Mouse (Mus musculus): ENCODE data around the gene Sds. TPM values are rescaled to one million over a fixed set of nuclear protein-coding genes. Genes with fewer than 3 reads are reported as not detected.

Gene Sds
- total RNA-seq (2021) (under 1 TPM in 1 of 2 experiments, not detected in 1; 0.55 TPM), polyA plus RNA-seq (2012; rRNA removed) (1.2 TPM in 1 of 2 replicates, not detected in the other)
- long read RNA-seq, result 0 reads

DNA sequence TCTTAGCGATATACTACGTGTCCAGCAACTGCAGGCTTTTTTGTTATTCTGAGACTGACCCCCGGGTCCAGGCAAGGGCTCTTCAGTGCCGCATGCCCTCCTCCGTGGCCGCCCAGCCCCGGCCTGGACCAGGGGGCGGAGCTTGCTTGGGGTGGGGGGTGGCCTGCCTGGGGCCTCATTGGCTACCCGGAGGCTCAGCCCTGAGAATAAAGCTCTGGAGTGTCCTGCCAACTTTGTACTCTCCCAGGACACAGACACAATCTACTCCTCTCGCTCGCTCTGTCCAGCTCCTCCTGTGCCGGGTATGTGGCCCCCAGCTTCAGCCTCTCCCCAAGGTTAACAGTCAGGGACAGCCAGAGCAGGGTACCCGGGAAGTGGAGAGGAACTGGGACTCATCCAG is at the start of gene Sds:
Gene Sds, plus strand, starts transcription at position 231 of the 400 bp plus-strand sequence.
- no peak for DNase-seq

DNA sequence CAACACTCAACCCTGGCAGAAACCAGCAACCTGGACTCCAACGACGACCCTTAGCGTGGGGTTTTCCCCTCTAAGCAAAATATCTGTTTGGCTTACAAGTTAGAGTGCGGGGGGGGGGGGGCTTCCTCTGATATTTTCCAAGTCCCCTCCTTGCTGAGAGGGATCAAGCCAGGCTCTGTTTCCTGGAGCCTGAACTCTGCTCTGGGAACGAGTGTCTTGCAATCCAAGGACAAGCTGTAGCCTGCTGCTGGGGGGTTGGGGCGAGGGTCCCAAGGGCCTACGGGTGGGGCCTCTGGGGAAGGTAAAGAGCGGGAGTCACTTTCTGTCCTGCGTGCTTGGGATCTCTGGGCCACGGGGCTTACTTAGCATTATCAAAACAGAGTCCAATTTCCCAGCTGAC is 49.8 kb upstream of the Sds start:
- DNase-seq, result no peak

DNA sequence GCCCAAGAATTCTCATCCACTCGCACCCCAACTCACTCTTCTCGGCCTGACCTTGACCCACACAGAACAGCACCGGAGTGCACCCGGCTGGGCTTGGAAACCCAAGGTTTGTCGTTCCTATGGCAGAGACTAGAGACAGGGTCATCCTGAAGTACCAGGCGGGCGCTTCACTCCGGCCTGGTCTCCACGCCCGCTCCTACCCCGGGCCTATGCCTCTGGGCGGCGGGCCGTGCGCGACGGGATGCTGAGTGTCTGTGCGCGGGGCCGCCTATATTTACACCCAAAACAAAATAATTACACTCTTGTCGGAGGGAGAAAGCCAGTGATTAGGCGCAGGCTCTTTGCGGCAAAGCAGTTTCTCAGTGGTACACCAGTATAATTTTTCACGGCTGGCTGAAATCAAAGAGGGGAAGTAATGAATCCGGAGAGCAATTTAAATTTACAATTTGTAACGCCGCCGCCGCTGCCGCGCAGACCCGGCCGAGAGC is 48.8 kb upstream of the Sds start:
- DNase-seq, result no peak

DNA sequence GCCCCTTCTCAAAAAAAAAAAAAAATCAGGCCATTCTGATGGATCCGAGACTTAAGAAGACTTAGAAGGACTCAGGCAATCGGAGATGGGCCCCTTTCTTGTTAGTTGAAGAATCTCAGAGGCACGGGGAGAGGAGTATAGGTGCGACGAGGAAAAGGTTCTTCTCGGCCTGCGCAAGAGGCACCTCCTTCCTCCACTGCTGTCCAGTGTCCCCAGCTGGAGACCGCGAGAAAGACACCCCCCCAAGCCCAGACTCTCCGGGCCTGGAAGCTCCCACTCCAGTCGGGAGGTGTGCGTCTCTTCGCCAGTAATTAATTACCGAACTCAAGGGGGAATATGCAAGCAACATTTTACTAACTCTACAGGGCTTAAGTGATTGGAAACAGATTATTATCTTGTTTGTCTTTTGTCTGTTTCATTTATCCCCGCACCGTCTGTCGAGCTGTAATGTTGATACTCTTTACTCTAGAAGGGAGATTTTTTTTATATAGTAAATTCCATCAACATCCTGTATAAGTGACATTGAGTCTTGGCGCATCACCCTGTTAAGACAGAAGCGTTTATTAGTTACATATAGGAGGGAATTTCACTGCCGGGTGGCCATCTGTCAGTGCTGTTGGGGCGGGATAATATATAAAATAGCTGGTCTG is 48.0 kb upstream of the Sds start:
- DNase-seq, result no peak

DNA sequence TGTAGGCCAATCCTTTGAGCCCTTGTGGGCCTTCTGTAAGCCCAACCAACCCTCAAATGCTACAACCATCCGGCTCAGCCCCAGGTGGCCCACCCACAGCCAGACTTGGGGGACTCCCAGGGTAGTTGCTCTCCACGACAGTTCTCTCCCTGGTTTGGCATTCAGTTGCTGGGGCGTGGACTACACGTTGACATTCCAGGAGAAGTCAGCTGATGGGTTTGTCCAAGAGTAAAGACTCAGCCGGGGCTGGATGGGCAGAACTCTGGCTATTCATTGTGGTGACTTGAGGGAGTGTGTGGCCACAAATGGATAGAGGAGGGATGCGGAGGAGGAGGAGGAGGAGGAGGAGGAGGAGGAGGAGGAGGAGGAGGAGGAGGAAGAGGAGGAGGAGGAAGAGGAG is 47.3 kb upstream of the Sds start:
- no peak for DNase-seq

DNA sequence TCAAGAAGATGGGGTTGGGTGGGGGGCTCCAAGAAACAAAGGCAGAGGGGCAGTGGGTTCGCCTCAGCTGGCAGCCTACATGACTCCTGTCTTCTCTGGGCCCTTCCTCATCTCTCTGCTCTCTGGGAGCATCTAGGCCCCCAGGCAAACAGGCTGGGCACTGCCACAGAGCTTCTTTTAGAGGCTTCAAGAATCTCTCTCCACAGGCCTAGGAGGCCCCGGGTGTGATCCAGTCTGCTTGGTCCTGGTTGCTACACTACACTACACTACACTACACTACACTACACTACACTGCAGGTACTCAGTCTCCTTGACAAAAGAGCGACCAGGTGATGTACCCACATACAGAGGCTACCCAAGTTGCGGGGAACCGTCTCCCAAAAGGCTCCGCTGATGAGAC is 46.6 kb upstream of the Sds start:
- DNase-seq, result no peak

DNA sequence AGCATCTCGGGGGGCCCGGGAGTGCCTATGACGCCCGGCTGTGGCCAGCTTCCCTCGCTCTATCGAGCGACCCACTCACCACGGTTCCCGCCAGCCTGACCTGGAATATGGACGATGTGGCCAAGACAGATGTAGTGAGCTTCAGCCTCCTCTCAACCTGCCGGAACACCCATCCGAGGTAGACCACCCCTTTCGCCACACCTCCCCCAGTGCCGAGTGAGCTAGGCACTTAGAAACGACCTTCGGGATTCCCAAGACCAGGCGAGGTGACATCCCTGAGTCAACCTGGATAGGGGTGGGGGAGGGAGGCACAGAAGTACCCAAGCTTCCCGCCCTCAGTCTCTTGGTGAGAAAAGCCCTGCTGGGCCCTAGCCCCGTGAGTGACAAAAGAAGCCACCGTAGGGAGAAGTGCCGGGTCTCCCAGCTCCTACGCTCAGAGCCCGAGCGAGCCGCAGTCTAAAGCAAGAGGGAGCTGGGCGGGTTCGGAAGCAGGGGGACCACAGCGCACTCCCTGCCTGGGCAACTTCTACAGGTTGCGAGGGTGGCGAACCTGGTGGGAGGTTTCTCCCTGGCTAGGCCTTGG is 45.2 kb upstream of the Sds start:
- DNase-seq, result no peak

DNA sequence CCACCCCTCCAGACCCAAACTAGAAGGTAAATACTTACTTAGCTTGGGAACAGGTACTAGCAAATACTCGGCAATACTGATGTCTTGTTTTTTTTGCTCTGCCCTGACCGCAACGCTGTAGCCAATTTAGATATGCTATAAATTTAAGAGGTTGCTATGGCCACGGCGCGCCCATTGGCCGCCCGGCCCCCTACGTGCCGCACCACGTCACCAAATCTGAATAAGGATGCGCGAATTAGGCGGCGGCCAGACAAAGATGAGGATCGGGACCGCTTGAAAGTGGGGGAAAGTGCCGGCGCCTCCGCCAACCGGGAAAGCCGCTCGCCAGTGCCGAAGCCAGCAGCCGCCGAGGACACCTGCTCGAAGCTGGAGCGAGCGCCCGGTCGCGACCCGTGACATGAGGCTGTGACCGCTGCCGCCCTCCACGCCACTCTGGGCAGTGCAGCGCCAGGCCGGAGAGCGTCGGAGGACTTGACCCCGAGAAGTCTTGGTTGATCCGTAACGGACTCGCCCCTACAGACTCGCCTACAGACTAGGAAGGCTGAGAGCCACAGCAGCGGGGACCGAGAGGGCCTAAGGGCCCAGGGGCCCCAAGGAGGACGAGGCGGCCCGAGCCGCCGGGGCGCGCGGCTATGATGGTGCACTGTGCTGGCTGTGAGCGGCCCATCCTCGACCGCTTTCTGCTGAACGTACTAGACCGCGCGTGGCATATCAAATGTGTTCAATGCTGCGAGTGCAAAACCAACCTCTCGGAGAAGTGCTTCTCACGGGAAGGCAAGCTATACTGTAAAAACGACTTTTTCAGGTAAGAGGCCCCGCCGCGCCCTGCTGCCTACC is 44.5 kb upstream of the Sds start, which contains the start of gene Lhx5:
Gene Lhx5, plus strand, starts transcription at position 51 of the 837 bp plus-strand sequence.
- DNase-seq, result no peak

DNA sequence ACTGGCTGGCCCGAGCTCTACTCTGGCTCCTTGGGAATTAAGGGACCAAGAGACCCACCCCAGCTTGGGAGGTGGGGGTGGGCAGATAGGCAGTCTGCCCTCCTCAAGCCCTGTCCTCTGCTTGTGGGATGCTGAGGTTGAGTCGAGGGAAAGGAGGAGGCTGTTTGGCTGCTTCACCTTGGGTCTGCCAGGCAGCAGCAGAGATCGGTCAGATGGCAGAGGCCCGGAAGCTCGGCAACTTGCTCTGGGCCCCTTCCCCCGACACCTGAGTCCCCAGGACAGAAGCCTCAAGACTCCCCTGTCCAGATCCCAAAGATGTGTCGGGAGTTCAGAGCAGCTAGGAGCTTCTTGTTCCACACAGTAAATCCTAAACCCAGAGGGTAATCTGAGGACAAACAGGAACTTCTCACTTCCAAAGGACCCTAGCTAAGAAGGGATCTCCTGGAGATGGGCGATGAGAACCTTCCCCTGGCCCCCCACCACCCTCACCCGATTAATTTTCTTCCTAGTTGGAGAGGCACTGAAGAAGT is 43.8 kb upstream of the Sds start:
- DNase-seq, result no peak

DNA sequence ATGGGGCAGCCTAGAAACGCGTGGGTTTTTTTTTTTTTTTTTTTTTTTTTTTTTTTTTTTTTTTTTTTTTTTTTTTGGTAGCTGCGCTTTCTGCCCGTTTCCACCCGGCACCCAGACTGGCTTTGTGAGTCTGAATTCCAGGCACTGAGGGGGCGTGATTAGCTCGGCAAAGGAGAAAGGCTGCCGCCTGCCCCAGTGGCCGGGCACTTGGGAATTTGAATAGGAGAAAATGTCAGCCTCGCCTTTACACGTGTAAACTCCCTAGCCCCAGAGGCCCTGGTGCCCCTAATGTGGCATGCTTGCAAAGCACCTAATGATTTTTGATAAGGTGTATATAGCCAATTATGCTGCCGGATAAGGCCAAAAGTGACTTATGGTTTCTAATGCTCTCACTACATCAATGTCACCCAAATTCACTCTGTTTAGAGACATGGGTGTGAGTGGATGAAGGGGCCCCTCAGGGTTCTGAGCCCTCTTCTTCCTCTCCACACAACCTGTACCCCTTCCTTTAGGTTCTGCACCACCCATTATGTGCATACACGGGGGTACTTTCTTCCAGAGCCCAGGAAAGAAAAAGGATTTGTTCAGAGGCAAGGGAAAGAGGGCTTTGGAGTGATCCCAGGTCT is 43.1 kb upstream of the Sds start:
- DNase-seq, result no peak

DNA sequence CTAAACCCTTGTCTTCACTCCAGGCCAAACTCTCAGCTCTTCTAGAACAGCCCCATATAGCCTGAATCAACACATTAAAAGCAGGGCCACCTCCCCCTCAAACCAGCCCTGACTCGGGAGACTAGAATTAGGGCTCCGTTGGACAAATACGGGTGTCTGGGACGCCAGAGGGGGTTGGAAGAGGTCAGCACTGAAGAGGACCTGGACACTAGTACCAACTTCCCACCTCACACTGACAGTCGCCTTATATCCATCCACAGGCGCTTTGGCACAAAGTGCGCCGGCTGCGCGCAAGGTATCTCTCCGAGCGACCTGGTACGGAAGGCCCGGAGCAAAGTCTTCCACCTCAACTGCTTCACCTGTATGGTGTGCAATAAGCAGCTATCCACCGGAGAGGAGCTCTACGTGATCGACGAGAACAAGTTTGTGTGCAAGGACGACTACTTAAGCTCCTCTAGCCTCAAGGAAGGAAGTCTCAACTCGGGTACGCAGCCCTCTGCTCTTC is 42.0 kb upstream of the Sds start:
- no peak for DNase-seq

DNA sequence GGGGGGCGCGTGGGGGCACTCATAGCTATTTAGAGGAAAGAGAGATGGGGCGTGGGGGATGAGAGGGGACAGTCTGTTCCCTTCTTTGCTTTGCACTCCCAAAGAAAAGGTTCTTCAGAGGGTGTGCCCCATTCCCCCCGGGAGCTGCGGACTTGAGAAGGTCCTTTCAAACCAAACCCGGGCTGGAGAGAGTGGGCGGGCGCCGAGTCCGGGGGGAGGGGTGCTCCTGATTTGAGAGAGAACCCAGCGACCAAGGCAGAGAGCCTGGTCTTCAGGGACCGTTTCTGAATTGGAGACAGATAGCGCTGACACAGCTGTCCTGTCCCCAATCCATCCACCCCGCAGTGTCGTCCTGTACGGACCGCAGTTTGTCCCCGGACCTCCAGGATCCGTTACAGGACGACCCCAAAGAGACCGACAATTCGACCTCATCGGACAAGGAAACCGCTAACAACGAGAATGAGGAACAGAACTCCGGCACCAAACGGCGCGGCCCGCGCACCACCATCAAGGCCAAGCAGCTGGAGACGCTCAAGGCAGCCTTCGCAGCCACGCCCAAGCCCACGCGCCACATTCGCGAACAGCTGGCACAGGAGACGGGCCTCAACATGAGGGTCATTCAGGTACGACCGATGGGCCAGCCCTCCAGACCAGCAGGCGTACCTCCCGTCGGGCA is 41.2 kb upstream of the Sds start:
- no peak for DNase-seq

DNA sequence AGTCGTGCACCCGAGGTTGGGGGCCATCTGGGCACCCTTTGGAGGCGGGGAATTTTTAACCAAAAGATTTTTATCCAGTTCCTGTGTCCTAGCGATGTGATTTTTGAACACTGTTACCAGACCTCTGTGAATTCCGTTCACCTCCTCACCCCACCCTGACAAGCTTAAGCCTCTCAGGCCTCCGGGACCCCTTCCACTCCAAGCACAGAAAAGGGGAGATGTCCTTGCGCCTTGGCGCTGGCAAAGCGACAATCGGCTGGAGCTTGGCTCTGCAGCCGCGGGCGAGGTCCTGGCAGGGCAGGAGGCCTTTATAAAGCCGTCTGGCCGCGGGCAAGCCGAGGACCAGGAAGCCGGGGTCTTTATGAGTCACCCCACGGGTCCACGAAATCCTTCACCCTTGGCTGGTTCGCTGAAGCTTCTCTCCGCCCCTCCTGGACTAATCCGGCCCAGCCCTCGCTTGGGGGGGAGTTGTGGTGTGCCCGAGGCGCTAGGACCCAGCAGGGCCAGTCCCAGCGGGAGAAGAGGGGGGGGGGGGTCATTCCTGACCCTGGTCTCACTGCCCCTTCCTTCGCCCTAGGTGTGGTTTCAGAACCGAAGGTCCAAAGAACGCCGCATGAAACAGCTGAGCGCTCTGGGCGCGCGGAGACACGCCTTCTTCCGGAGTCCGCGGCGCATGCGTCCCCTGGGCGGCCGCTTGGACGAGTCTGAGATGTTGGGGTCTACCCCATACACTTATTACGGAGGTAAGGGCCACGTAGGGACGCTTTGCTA is 40.4 kb upstream of the Sds start:
- DNase-seq, result peak; percentile 21

DNA sequence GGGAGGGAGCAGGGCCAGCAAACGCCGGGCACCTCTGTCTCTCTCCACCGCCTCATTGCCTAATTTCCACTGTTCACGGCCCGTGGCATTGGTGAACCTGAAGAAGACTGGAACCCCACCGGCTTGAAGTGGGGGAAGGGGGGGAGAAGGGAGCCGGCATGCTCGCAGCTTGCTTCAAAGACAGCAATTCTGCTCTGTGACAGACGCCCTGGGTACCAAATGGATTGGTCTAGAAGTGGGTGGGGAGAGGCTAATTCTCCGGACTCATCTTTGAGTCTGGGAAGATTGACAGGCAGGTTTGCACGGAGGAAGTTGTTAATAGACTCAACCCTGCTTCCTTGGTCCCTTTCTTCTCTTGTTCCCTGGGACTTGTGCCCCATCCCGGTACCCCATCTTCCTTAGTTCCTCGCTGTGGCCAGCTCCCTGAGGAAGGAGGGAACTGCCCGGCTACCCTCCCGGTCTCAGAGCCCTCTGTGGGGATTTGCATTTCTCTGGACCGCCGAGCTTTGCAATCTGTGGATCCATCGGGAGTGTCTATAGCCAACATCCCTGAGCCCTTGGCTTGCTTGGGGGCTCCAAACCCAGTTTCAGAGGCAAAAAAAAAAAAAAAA is 39.3 kb upstream of the Sds start:
- no peak for DNase-seq

DNA sequence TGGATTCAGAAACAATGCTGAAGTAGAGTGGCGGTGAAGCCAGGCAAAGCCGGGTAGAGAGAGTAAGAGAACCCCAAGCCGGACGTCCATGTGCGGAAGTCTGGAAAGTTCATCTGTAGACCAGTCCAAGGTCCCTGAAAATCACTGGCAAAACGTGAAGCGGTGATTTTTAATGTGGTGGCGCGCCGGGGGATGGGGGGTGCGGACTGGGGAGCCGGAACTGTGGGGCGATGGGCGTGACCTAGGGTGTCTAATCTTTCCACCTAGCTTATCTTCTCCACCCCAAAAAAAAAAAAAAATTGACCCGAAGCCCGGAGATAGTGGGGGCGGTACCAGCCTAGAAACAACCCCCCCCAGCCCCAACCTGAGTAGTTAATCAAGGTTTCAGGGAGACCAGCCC is 38.8 kb upstream of the Sds start:
- no peak for DNase-seq

DNA sequence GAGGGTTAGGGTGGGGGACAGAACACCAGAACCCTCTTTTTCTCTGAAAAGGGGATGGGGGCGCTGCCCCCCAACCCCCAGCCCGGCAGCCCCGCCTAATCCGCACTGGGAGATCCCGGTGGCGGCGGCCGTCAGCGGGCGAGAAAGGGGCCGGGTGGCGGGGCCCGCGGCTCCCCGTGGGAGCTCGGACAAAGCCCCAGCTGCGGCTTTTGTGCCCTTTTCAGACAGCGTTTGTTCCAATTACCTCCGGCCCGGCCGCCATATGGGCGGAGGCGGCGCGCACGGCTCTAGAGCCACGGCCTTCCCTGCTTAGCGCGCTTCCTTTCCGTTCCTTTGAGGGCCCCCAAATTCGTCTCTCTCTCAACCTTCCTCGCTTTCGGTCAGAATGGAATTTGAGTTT is 38.3 kb upstream of the Sds start:
- no peak for DNase-seq

DNA sequence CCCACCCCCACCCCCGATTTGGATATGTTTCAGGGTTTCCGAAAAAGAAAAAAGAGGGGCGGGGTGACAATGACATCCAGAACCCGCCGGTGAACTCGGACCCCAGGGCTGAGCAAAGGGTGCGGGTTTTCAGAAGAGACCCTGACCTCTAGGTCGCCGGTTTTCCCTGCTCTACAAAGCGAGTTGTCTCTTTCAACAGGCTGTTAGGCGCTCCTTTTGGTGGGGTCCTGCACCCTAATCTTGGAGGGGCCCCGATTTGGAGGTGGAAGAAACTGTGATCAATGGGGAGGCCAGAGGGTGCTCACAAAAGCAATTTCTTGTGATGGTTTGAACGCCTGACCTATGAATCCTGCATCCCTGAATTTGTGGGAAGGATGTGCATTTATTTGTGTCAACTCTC is 37.9 kb upstream of the Sds start:
- DNase-seq, result no peak

DNA sequence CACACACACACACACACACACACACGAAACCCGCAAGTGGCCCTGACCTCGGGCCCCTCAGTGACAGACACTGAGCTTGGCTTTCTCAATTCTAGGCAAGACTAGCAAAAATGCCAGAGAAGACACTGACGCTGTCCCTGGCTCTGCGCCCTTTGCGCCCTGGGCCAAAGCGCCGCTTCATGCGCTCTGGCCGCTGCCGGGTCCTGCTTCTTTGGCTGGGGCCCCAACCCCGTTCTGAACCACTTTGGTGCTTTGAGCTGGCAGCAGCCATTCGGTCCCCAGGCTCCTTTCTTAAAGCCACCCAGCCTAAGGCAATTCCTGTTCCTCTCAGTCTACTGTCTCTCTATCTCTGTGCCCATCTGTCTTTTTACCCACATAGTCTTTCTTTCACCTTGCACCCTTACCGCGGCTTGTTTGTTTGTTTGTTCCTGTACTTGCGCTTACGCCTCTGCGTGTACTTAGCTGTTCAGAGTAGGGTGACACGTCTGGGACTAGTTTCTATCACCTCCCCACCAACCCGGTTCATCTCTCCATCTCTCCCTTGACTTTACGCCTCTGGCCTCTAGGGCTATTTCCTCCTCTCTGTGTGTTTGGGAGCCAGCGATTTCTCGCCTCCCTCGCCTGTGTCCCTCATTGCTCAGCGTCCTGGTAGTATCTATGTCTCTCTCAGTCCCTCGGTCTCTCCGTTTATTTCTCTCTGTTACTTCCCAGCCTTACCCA is 37.2 kb upstream of the Sds start:
- peak; percentile 36 for DNase-seq

DNA sequence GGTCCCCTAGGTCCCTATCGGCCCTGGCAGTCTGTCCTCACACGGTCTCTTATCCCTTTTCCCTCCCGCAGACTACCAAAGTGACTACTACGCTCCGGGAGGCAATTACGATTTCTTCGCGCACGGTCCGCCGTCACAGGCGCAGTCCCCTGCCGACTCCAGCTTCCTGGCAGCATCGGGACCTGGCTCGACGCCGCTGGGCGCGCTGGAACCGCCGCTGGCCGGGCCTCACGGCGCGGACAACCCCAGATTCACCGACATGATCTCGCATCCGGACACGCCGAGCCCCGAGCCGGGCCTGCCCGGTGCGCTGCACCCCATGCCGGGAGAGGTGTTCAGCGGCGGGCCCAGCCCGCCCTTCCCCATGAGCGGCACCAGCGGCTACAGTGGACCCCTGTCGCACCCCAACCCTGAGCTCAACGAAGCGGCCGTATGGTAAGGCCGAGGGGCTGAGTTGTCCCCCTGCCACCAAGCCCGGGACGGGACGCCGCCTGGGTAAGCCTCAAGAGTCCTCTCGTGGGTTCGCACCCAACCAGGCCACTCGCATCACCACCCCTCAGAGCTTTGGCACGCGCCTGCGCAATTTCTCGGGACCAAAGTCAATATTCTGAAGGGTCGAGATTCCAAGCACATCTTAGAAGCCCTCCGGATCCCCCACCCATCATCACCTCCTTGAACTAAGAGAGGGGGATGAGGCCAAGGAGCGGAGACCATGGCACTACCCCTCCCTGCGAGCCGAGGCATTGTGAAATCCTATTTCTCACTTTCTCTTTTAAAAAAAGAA is 36.2 kb upstream of the Sds start:
- DNase-seq, result peak; percentile 31

All from adrenal gland, adult 2 months (tissue).